Mouse (Mus musculus) CH12.LX (cell line): ENCODE results near the gene Map3k15. TPM values are rescaled to one million over a fixed set of nuclear protein-coding genes. Genes with fewer than 3 reads are reported as not detected.

ENCODE experiments used
- DNase-seq: peaks from one replicate; pipeline ENCODE4 v3.0.0-alpha.2; 2013; ENCODE audit errors: extremely low read depth
- H3K27ac ChIP-seq: 2 replicates; pipeline ENCODE4 v1.5.1; 2012; ENCODE audit warnings: low read depth, mild to moderate bottlenecking, control low read depth, moderate library complexity; ENCODE audit not compliant: insufficient read depth
- H3K27me3 ChIP-seq: replicated peaks from 2 replicates; pipeline ENCODE3; 2012; ENCODE audit warnings: inconsistent platforms
- H3K36me3 ChIP-seq, 2 experiments: replicated peaks in 1 of 2; 2 replicates each; pipeline versions ENCODE3 to v1.6.1; 2012; ENCODE audit warnings: inconsistent platforms in 1 of 2, low read length in 1 of 2, mild to moderate bottlenecking in 1 of 2, mixed read lengths in 1 of 2, moderate library complexity in 1 of 2; ENCODE audit not compliant: control insufficient read depth in 1 of 2, insufficient read depth in 1 of 2
- H3K4me1 ChIP-seq, 2 experiments: 2 replicates each; pipeline ENCODE4 v1.6.1; 2012; ENCODE audit warnings: inconsistent platforms in 1 of 2, moderate library complexity in 1 of 2; ENCODE audit not compliant: insufficient read depth in 2 of 2, control insufficient read depth in 1 of 2
- H3K4me2 ChIP-seq: 2 replicates; pipeline ENCODE4 v1.6.1; 2012; ENCODE audit warnings: low read depth, mild to moderate bottlenecking, control low read depth; ENCODE audit not compliant: poor library complexity, insufficient read depth, severe bottlenecking
- H3K4me3 ChIP-seq, 3 experiments: fragments of 150-350 bp in 1 of 3; sonication (generic) in 1 of 3; replicated peaks in 1 of 3; 2 replicates each; pipeline versions ENCODE3 to v1.5.1; 2011 to 2012; ENCODE audit warnings: low read depth in 2 of 3, low read length in 2 of 3, mild to moderate bottlenecking in 2 of 3, moderate library complexity in 2 of 3, control low read depth in 1 of 3, improper control_type of control experiment in 1 of 3, inconsistent platforms in 1 of 3, mixed read lengths in 1 of 3; ENCODE audit not compliant: poor library complexity in 1 of 3
- H3K79me2 ChIP-seq: replicated peaks from 2 replicates; pipeline ENCODE4 v1.6.1; 2012; ENCODE audit warnings: mild to moderate bottlenecking, moderate library complexity; ENCODE audit not compliant: control insufficient read depth, poor library complexity, insufficient read depth, severe bottlenecking; ENCODE audit errors: extremely low read depth
- H3K9ac ChIP-seq: 2 replicates; pipeline ENCODE4 v1.6.1; 2012; ENCODE audit warnings: low read depth, mild to moderate bottlenecking, control low read depth, moderate library complexity; ENCODE audit not compliant: insufficient read depth
- H3K9me3 ChIP-seq: replicated peaks from 2 replicates; pipeline ENCODE3; 2012; ENCODE audit warnings: low read length, inconsistent platforms, mixed read lengths
- BHLHE40 ChIP-seq: IDR thresholded peaks from 2 replicates; pipeline ENCODE4 v1.6.1; 2011; ENCODE audit warnings: mild to moderate bottlenecking, low read depth, low read length, improper control_type of control experiment
- CHD1 ChIP-seq: IDR thresholded peaks from 2 replicates; pipeline ENCODE4 v1.6.1; 2012; ENCODE audit warnings: low read depth, low read length, improper control_type of control experiment, inconsistent platforms
- E2F4 ChIP-seq: IDR thresholded peaks from 2 replicates; pipeline ENCODE4 v1.6.1; 2011; ENCODE audit warnings: low read depth, low read length, improper control_type of control experiment; ENCODE audit not compliant: insufficient replicate concordance
- ELF1 ChIP-seq: IDR thresholded peaks from 2 replicates; pipeline ENCODE4 v1.6.1; 2014; ENCODE audit warnings: low read depth, mild to moderate bottlenecking, inconsistent platforms, low read length, improper control_type of control experiment
- EP300 ChIP-seq: IDR thresholded peaks from 2 replicates; pipeline ENCODE4 v1.6.1; 2011; ENCODE audit warnings: low read length, improper control_type of control experiment
- ETS1 ChIP-seq: conservative IDR thresholded peaks from 2 replicates; pipeline ENCODE4 v1.6.1; 2012; ENCODE audit warnings: low read depth, mild to moderate bottlenecking, inconsistent platforms, low read length, improper control_type of control experiment, moderate library complexity
- GABPA ChIP-seq: IDR thresholded peaks from 2 replicates; pipeline ENCODE4 v1.6.1; 2012; ENCODE audit warnings: low read depth, low read length, improper control_type of control experiment, inconsistent platforms; ENCODE audit not compliant: insufficient replicate concordance
- HCFC1 ChIP-seq: IDR thresholded peaks from 2 replicates; pipeline ENCODE4 v1.6.1; 2012; ENCODE audit warnings: low read depth, mild to moderate bottlenecking, inconsistent platforms, low read length, improper control_type of control experiment
- JUN ChIP-seq: IDR thresholded peaks from 2 replicates; pipeline ENCODE4 v1.6.1; 2011; ENCODE audit warnings: low read depth, mild to moderate bottlenecking, low read length, improper control_type of control experiment, moderate library complexity; ENCODE audit not compliant: insufficient read depth
- MAFK ChIP-seq: IDR thresholded peaks from 2 replicates; pipeline ENCODE4 v1.6.1; 2011; ENCODE audit warnings: low read length, improper control_type of control experiment; ENCODE audit not compliant: insufficient replicate concordance
- MAZ ChIP-seq: IDR thresholded peaks from 2 replicates; pipeline ENCODE4 v1.6.1; 2012; ENCODE audit warnings: low read depth, mild to moderate bottlenecking, inconsistent platforms, low read length, improper control_type of control experiment, moderate library complexity
- MXI1 ChIP-seq: IDR thresholded peaks from 2 replicates; pipeline ENCODE4 v1.6.1; 2011; ENCODE audit warnings: mild to moderate bottlenecking, low read depth, low read length, improper control_type of control experiment
- MYC ChIP-seq: IDR thresholded peaks from 2 replicates; pipeline ENCODE4 v1.6.1; 2011; ENCODE audit warnings: low read depth, mild to moderate bottlenecking, improper control_type of control experiment, low read length
- PAX5 ChIP-seq: IDR thresholded peaks from 2 replicates; pipeline ENCODE4 v1.6.1; 2012; ENCODE audit warnings: low read length, inconsistent platforms, mixed read lengths
- POLR2AphosphoS2 ChIP-seq: IDR thresholded peaks from 2 replicates; pipeline ENCODE4 v1.6.1; 2011; ENCODE audit warnings: low read depth, low read length, improper control_type of control experiment
- RAD21 ChIP-seq: IDR thresholded peaks from 2 replicates; pipeline ENCODE4 v1.6.1; 2011; ENCODE audit warnings: low read depth, mild to moderate bottlenecking, low read length, improper control_type of control experiment, moderate library complexity
- SMC3 ChIP-seq: IDR thresholded peaks from 2 replicates; pipeline ENCODE4 v1.6.1; 2011; ENCODE audit warnings: low read depth, low read length, improper control_type of control experiment
- UBTF ChIP-seq: IDR thresholded peaks from 2 replicates; pipeline ENCODE4 v1.6.1; 2012; ENCODE audit warnings: low read depth, mild to moderate bottlenecking, inconsistent platforms, low read length, improper control_type of control experiment, moderate library complexity
- USF1 ChIP-seq: IDR thresholded peaks from 2 replicates; pipeline ENCODE4 v1.6.1; 2014; ENCODE audit warnings: low read depth, mild to moderate bottlenecking, inconsistent platforms, low read length, improper control_type of control experiment
- ZC3H11A ChIP-seq: IDR thresholded peaks from 2 replicates; pipeline ENCODE4 v1.6.1; 2012; ENCODE audit warnings: low read depth, mild to moderate bottlenecking, inconsistent platforms, low read length, improper control_type of control experiment
- ZMIZ1 ChIP-seq: IDR thresholded peaks from 2 replicates; pipeline ENCODE4 v1.6.1; 2012; ENCODE audit warnings: low read depth, mild to moderate bottlenecking, inconsistent platforms, low read length, improper control_type of control experiment
- ZNF384 ChIP-seq: IDR thresholded peaks from 2 replicates; pipeline ENCODE4 v1.6.1; 2012; ENCODE audit warnings: low read depth, low read length, improper control_type of control experiment, inconsistent platforms
- dilution Hi-C: fragments of 300-500 bp; cut with MboI; formaldehyde crosslinking; loops from 2 replicates; pipeline ENCODE4 v1.14.3; 2020; ENCODE audit warnings: low sequenced_read_pairs; ENCODE audit not compliant: extremely low pct_unique_long_range_greater_than_20kb, extremely low pct_ligation_motif_present
- in situ Hi-C: fragments of 300-500 bp; cut with MboI; formaldehyde crosslinking; loops from 3 replicates; pipeline ENCODE4 v1.14.3; 2019; ENCODE audit warnings: low sequenced_read_pairs, low pct_ligation_motif_present, low pct_unique_long_range_greater_than_20kb, mixed read lengths
- polyA plus RNA-seq: library from polyadenylated mRNA; unstranded; fragments of >175 nt; gene quantifications from 2 replicates; pipeline ENCODE4 v1.2.1, GENCODE M21; 2012; ENCODE audit warnings: low read depth; ENCODE audit not compliant: insufficient read length
- total RNA-seq, 2 experiments: library from RNA; depleted of rRNA; stranded (reverse); fragments of 300-350 nt in 1 of 2; fragments of >200 nt in 1 of 2; gene quantifications; 2 replicates each; pipeline ENCODE4 v1.2.3; 2012 to 2014

Map3k15 gene
- total and polyA plus RNA-seq, 3 experiments: 0.08 to 0.21 (median 0.14) TPM

DNA sequence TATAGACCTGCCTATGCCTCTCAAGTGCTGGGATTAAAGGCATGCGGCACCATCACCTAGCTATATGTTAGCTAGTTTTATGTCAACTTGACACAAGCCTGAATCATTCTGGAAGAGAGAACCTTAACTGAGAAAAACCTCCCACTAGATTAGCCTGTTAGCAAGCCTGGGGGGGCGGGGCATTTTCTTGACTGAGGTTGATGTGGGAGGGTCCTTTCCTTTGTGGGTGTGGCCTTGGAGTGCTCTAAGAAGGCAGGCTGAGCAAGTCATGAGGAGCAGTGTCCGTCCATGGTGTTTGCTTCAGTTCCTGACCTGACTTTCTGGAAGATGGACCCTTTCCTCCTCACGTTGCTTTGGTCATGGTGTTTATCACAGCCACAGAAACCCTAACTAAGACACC lies 158.6 kb downstream of the Map3k15 start:
- TF ChIP-seq HCFC1: no peak
- no peak for TF ChIP-seq UBTF
- no peak for TF ChIP-seq E2F4
- no peak for TF ChIP-seq JUN
- TF ChIP-seq RAD21: no peak
- no peak for TF ChIP-seq GABPA
- no peak for TF ChIP-seq SMC3
- TF ChIP-seq USF1: no peak
- TF ChIP-seq MAZ: no peak
- TF ChIP-seq, all 38 proteins: peak for 0
- Histone ChIP-seq H3K9ac (no peak overlapping the region), H3K4me1 (0 out of 4 replicates have a peak, but pooled peaks cover 0 to 7% of the 10 kb centered on the region in 2 experiments), H3K36me3 (no peaks in the 10 kb centered on the region), H3K9me3 (no peaks in the 10 kb centered on the region), H3K4me3 (no peak overlapping the region), H3K27ac (no peak overlapping the region), H3K79me2 (no peaks in the 10 kb centered on the region), H3K27me3 (no peaks in the 10 kb centered on the region), H3K4me2 (no peak overlapping the region)
- in situ Hi-C loops: no loop called here
- dilution Hi-C loops: no loop called here
- DNase-seq: no peak

DNA sequence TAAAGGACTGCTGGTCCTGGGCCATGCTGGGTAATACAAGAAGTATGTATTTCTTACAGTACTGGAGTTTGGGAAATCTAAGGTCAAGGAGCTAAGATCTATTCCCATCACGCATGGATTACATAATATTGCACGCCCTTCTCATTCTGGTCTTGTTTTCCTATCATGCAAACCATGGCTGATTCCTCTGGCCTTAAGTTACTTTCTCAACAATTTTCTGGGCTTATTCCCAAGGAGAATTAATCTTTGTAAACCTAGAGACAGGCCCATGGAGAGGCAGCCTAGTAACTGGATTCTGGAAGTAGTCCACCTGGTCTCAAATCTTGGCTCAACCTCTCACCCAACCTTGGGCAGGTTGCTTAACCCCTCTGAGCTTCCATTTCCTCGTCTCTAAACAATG lies 159.2 kb downstream of the Map3k15 start:
- in situ Hi-C loops: no loop called here
- no peak for TF ChIP-seq ETS1
- TF ChIP-seq ELF1: no peak
- no peak for TF ChIP-seq GABPA
- no peak for TF ChIP-seq ZMIZ1
- no peak for TF ChIP-seq ZNF384
- no peak for TF ChIP-seq MXI1
- no peak for TF ChIP-seq UBTF
- TF ChIP-seq PAX5: no peak
- no peak for TF ChIP-seq CHD1
- no peak for TF ChIP-seq ZC3H11A
- no peak for TF ChIP-seq RAD21
- TF ChIP-seq MAFK: no peak
- TF ChIP-seq JUN: no peak
- no peak for TF ChIP-seq EP300
- no peak for TF ChIP-seq POLR2AphosphoS2
- no peak for TF ChIP-seq SMC3
- TF ChIP-seq BHLHE40: no peak
- no peak for TF ChIP-seq E2F4
- TF ChIP-seq MYC: no peak
- no peak overlapping the region for H3K27ac ChIP-seq
- no peak overlapping the region for H3K4me2 ChIP-seq
- H3K79me2 ChIP-seq: no peaks in the 10 kb centered on the region
- no peak for DNase-seq
- no peak overlapping the region for H3K4me3 ChIP-seq
- no peak overlapping the region for H3K9ac ChIP-seq
- H3K4me1 ChIP-seq: 0 out of 4 replicates have a peak, but pooled peaks cover 0 to 7% of the 10 kb centered on the region in 2 experiments
- dilution Hi-C loops: no loop called here
- H3K27me3 ChIP-seq: no peaks in the 10 kb centered on the region
- H3K36me3 ChIP-seq: no peaks in the 10 kb centered on the region
- H3K9me3 ChIP-seq: no peaks in the 10 kb centered on the region
